In genomic region chr2:32574497-32574896, GRCm38 (mm10) we compare ENCODE assay signal across 9 mouse cellular contexts. TPM values are rescaled to one million over a fixed set of nuclear protein-coding genes. Genes with fewer than 3 reads are reported as not detected.
DNase-seq lines count a peak whose midpoint lies in the region; ATAC-seq and TF ChIP-seq lines count a peak whose summit lies in the region.
"Had no signal": no experiment of that assay in that cellular context is flagged by ENCODE, and none has a peak within 500 bp of the region (broad histone marks: within the 10 kb centered on the region; RNA-seq: fewer than 3 reads in every experiment).

TSS of gene Pip5kl1 (plus strand) at chr2:32574797.

- H3K27ac ChIP-seq in heart, embryonic 13.5 days (replicated peaks) = no peak within 1 kb of the TSS
- H3K27ac ChIP-seq in heart, adult 2 months = no peak within 1 kb of the TSS
- no peak within 1 kb of the TSS for H3K27ac ChIP-seq in ES-E14 (ENCODE audit: insufficient read depth, low read depth, low read length, poor library complexity, severe bottlenecking)
- H3K27ac ChIP-seq in forebrain, postnatal 0 days (ENCODE audit: low read depth, low read length) = peak within 1 kb of the TSS; percentile 40; the same call in 1 of the 2 replicates
- H3K27ac ChIP-seq in liver, postnatal 0 days (ENCODE audit: low read depth) = no peak within 1 kb of the TSS

- peaks cover 45% of the 10 kb centered on the region for H3K27me3 ChIP-seq in heart, embryonic 13.5 days (replicated peaks)
- H3K27me3 ChIP-seq in heart, adult 2 months (ENCODE audit: control insufficient read depth, insufficient read depth, low read length) = no peaks in the 10 kb centered on the region
- H3K27me3 ChIP-seq in forebrain, postnatal 0 days (ENCODE audit: insufficient read depth, low read length) = peaks cover 2% of the 10 kb centered on the region; the same call in 1 of the 2 replicates
- peaks cover 10% of the 10 kb centered on the region for H3K27me3 ChIP-seq in liver, postnatal 0 days (ENCODE audit: insufficient read depth, low read length)
- H3K27me3 ChIP-seq: CH12.LX had no signal

- TF ChIP-seq CTCF in heart, adult 2 months (IDR thresholded peaks at IDR 0.05) = no peak
- no peak for TF ChIP-seq CTCF in forebrain, postnatal 0 days (IDR thresholded peaks at IDR 0.05; ENCODE audit: low read depth)
- no peak for TF ChIP-seq CTCF in liver, postnatal 0 days (IDR thresholded peaks at IDR 0.05; ENCODE audit: low read depth)

- in situ Hi-C loops in ES-E14 (cut with MboI; ENCODE audit: low sequenced_read_pairs in 2 of 2, unreplicated experiment in 2 of 2) = no loop called here

- H3K36me3 ChIP-seq in heart, embryonic 13.5 days = peaks cover 16% of the 10 kb centered on the region
- H3K36me3 ChIP-seq in heart, adult 2 months (ENCODE audit: control insufficient read depth, insufficient read depth, low read length) = no peaks in the 10 kb centered on the region
- H3K36me3 ChIP-seq in ES-E14 (ENCODE audit: control insufficient read depth, insufficient read depth, low read length, poor library complexity, severe bottlenecking) = peaks cover 7% of the 10 kb centered on the region; the same call in 1 of the 2 replicates
- peaks cover 8% of the 10 kb centered on the region; the same call in 1 of the 2 replicates for H3K36me3 ChIP-seq in forebrain, postnatal 0 days (ENCODE audit: insufficient read depth)
- peaks cover 5% of the 10 kb centered on the region; the same call in 1 of the 2 replicates for H3K36me3 ChIP-seq in liver, postnatal 0 days (replicated peaks; ENCODE audit: insufficient read depth, low read length)

- DNase-seq in heart, adult 2 months = no peak
- no peak for DNase-seq in ES-E14 (ENCODE audit: low read depth, low spot score)
- DNase-seq in forebrain, postnatal 0 days = no peak
- no peak for DNase-seq in liver, postnatal 0 days
- DNase-seq in right cerebral cortex, postnatal 25 days = no peak
- DNase-seq in embryo, embryonic 11 days = no peak
- DNase-seq in right cerebral cortex, adult 18-20 months = no peak

- no peak for ATAC-seq in heart, embryonic 13.5 days (ENCODE audit: extremely low read depth, insufficient number of reproducible peaks, low FRiP score, low TSS enrichment)
- ATAC-seq in forebrain, postnatal 0 days = no peak
- ATAC-seq in liver, postnatal 0 days = no peak

- 70% methylated on average over 6 of the region's 6 CpGs for WGBS in heart, embryonic 13.5 days
- WGBS in heart, adult 2 months = 69% methylated on average over 6 of the region's 6 CpGs
- WGBS in forebrain, postnatal 0 days = 81% methylated on average over 6 of the region's 6 CpGs
- 76% methylated on average over 6 of the region's 6 CpGs for WGBS in liver, postnatal 0 days (ENCODE audit: insufficient replicate concordance)

- H3K4me2 ChIP-seq in heart, embryonic 13.5 days = peak within 1 kb of the TSS; percentile 72
- H3K4me2 ChIP-seq in forebrain, postnatal 0 days (ENCODE audit: low read depth) = peak within 1 kb of the TSS; percentile 99
- peak within 1 kb of the TSS; percentile 61 for H3K4me2 ChIP-seq in liver, postnatal 0 days (ENCODE audit: low read depth, low read length)

- no peaks in the 10 kb centered on the region for H3K9me3 ChIP-seq in heart, embryonic 13.5 days
- H3K9me3 ChIP-seq in ES-E14 (ENCODE audit: control insufficient read depth, insufficient read depth, low read depth, low read length) = no peaks in the 10 kb centered on the region
- H3K9me3 ChIP-seq in forebrain, postnatal 0 days (ENCODE audit: low read length) = no peaks in the 10 kb centered on the region
- no peaks in the 10 kb centered on the region for H3K9me3 ChIP-seq in liver, postnatal 0 days (ENCODE audit: low read length)

- peaks cover 29% of the 10 kb centered on the region for H3K4me1 ChIP-seq in heart, embryonic 13.5 days
- H3K4me1 ChIP-seq in heart, adult 2 months (ENCODE audit: control insufficient read depth, insufficient read depth, low read length) = no peaks in the 10 kb centered on the region
- H3K4me1 ChIP-seq in ES-E14 (ENCODE audit: control insufficient read depth in 2 of 2, insufficient read depth in 2 of 2, low read length in 2 of 2, poor library complexity in 1 of 2) = peaks cover 0 to 4% of the 10 kb centered on the region in 2 experiments; a peak in 2 of 4 replicates
- peaks cover 7% of the 10 kb centered on the region for H3K4me1 ChIP-seq in forebrain, postnatal 0 days (ENCODE audit: insufficient read depth)
- H3K4me1 ChIP-seq in liver, postnatal 0 days (ENCODE audit: insufficient read depth) = peaks cover 15% of the 10 kb centered on the region; the same call in 1 of the 2 replicates

- no peak for TF ChIP-seq POLR2A in heart, adult 2 months (IDR thresholded peaks at IDR 0.05; ENCODE audit: insufficient read depth, low read depth, low read length)

- H3K9ac ChIP-seq in heart, embryonic 13.5 days = peak within 1 kb of the TSS; percentile 66
- H3K9ac ChIP-seq in heart, adult 2 months (ENCODE audit: low read depth, low read length) = no peak within 1 kb of the TSS
- peak within 1 kb of the TSS; percentile 39; the same call in 1 of the 2 replicates for H3K9ac ChIP-seq in ES-E14 (ENCODE audit: insufficient read depth, low read depth, low read length, poor library complexity, severe bottlenecking)
- H3K9ac ChIP-seq in forebrain, postnatal 0 days = peak within 1 kb of the TSS; percentile 67
- H3K9ac ChIP-seq in liver, postnatal 0 days (replicated peaks) = no peak within 1 kb of the TSS

- intact Hi-C loops in heart, adult 2 months (cut with DNase I) = loop anchor here (5.0 kb wide), 1 partner anchor 183 kb away; the partner anchor contains the start of gene Tor2a

- TF ChIP-seq EP300 in heart, adult 2 months (IDR thresholded peaks at IDR 0.05; ENCODE audit: insufficient read depth, low read depth, low read length) = no peak
- TF ChIP-seq EP300 in liver, postnatal 0 days (IDR thresholded peaks at IDR 0.05; ENCODE audit: low read depth) = no peak

- no peaks in the 10 kb centered on the region for H3K79me2 ChIP-seq in heart, adult 2 months (replicated peaks; ENCODE audit: control insufficient read depth, insufficient read depth, low read length)

- peak within 1 kb of the TSS; percentile 44 for H3K4me3 ChIP-seq in heart, embryonic 13.5 days
- no peak within 1 kb of the TSS for H3K4me3 ChIP-seq in heart, adult 2 months
- H3K4me3 ChIP-seq in ES-E14 (ENCODE audit: insufficient read depth in 1 of 2, low read depth in 1 of 2, low read length in 2 of 2, poor library complexity in 1 of 2, severe bottlenecking in 1 of 2) = peak within 1 kb of the TSS; percentile 66 to 84
- H3K4me3 ChIP-seq in forebrain, postnatal 0 days (ENCODE audit: low read depth, low read length) = peak within 1 kb of the TSS; percentile 56
- peak within 1 kb of the TSS; percentile 11; the same call in 1 of the 2 replicates for H3K4me3 ChIP-seq in liver, postnatal 0 days (ENCODE audit: low read depth, low read length)

TF ChIP-seq in ES-E14, 5 proteins besides CTCF, POLR2A, EP300 and RAD21:
- TF ChIP-seq ZNF384 (IDR thresholded peaks at IDR 0.05; ENCODE audit: low read depth, low read length) (no peak), MAFK (IDR thresholded peaks at IDR 0.05; ENCODE audit: insufficient read depth, low read depth, low read length) (no peak), HCFC1 (IDR thresholded peaks at IDR 0.05; ENCODE audit: borderline replicate concordance, insufficient read depth, low read length) (no peak), ZC3H11A (IDR thresholded peaks at IDR 0.05; ENCODE audit: borderline replicate concordance, low read depth, low read length) (no peak), CHD2 (IDR thresholded peaks at IDR 0.05; ENCODE audit: low read depth, low read length) (no peak)

RNA-seq across cellular contexts. Expression of gene Pip5kl1, which starts in this region (rescaled TPM):
- 0.36 TPM in 1 of 2 replicates, not detected in the other for polyA plus RNA-seq in heart, embryonic 13.5 days (2015; fragmentation: Nextera tagmentation; extraction: Ambion mirVana)
- not detected for total RNA-seq in heart, adult 2 months (2021)
- 0.25 TPM in 1 of 2 replicates, not detected in the other for polyA plus RNA-seq in heart, adult 2 months (2012; rRNA removed)
- 3.5 and 5.0 TPM in 2 replicates for total RNA-seq in ES-E14 (2012; rRNA removed)
- total RNA-seq in forebrain, postnatal 0 days (2014; rRNA removed) = 6.4 and 11.8 TPM in 2 replicates
- 5.6 and 8.2 TPM in 2 replicates for polyA plus RNA-seq in forebrain, postnatal 0 days (2015; fragmentation: Nextera tagmentation; extraction: Ambion mirVana)
- not detected in 2 replicates for polyA plus RNA-seq in liver, postnatal 0 days (2015; fragmentation: Nextera tagmentation; extraction: Ambion mirVana)

Comparison
In these comparisons a context has a peak if more than half of its experiments do, and no peak if none do; other contexts are left out.
1. H3K9ac ChIP-seq: peak in heart, embryonic 13.5 days (single experiment), ES-E14 (single experiment) and forebrain, postnatal 0 days (single experiment); none in heart, adult 2 months (single experiment) and liver, postnatal 0 days (single experiment).
2. Peak in every context shown above with its lines, with median percentiles within 50 percentile points of each other: H3K4me2 ChIP-seq.